Mouse (Mus musculus) mouse embryonic stem cell (cell line): ENCODE data around the gene Tax1bp3.

Experiments used
- in situ Hi-C, 2 experiments: fragments of 300-500 bp; cut with MboI; formaldehyde crosslinking; loops; 1 replicate in 1 of 2; 3 replicates in 1 of 2; pipeline ENCODE4 v1.14.3; 2019 to 2020; ENCODE audit warnings: low sequenced_read_pairs in 2 of 2, low pct_unique_long_range_greater_than_20kb in 1 of 2, mixed read lengths in 1 of 2; ENCODE audit not compliant: unreplicated experiment in 1 of 2

Gene Tax1bp3

GRCm38 (mm10) chr11:73213956-73214355 lies 37.1 kb downstream of the Tax1bp3 start:
- in situ Hi-C loops, result no loop called here

DNA sequence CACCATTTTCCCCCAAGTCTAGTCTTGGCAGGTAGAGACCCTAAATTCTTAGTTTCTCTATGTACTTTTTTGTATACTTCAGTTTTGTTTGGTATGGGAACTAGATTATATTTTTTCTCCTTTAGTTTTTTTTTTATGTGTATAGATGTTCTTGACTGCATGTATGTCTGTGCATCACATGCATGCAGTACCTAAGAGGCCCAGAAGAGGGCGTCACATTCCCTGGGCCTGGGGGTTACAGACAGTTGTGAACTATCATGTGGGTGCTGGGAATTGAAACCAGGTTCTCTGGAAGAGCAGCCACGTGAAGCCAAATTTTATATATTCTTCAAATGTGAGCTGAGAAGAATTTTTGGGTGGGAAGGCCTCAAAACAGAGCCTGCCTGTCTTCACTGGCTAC lies 42.8 kb downstream of the Tax1bp3 start:
- in situ Hi-C loops, result no loop called here

GRCm38 (mm10) chr11:73220651-73221050 lies 43.8 kb downstream of the Tax1bp3 start:
- in situ Hi-C loops, result no loop called here

- in situ Hi-C loops, result no loop called here
Observed at GRCm38 (mm10) chr11:73222846-73223245, 46.0 kb downstream of the Tax1bp3 start.

DNA sequence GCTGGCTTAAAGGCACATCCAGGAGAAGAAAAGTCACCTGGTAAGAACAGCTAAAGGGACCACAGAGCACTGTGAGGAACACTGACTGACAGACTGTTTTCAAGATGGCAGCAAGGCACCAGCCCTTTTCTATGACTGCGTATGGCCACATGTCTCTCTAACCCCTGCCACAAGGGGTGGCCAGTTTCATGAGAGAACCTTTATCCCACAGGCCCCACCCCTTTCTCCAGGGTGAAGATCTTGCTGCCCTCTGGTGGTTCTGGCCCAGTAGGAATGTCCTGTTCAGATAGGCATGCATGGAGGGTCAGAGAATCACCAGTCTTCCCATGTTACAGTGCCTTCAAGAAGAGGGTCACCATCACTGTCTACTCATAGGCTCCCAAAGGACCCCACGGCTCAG lies 47.1 kb downstream of the Tax1bp3 start:
- in situ Hi-C loops, result no loop called here

- in situ Hi-C loops, result loop anchor here in 1 of 2 experiments (25.0 kb wide), 1 partner anchor 1136 kb away; the partner anchor contains the start of genes Olfr411 and Olfr412
Observed at GRCm38 (mm10) chr11:73225856-73226255, 49.0 kb downstream of the Tax1bp3 start.

DNA sequence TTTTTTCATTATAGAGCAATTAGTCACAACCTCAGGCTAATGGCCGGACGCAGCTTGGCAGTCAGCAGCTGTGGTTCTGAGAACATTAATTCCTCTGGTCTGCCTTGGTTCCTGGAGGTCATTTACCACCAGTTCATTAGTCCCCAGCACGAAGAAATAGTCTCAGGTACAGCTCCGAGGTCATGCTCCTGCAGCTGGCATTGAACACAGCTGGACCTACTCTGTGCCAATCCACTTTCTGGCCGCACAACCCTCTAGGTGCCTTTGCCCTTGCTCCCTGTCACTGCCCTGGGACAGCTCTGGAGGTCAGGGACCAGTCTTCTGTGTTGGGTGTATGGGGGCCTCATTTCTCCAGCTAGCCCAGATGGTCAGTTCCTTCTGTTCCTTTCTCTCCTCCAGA lies 52.0 kb downstream of the Tax1bp3 start:
- in situ Hi-C loops, result loop anchor here in 1 of 2 experiments (25.0 kb wide), 1 partner anchor 1133 kb away; the partner anchor contains the start of genes Olfr411 and Olfr412

DNA sequence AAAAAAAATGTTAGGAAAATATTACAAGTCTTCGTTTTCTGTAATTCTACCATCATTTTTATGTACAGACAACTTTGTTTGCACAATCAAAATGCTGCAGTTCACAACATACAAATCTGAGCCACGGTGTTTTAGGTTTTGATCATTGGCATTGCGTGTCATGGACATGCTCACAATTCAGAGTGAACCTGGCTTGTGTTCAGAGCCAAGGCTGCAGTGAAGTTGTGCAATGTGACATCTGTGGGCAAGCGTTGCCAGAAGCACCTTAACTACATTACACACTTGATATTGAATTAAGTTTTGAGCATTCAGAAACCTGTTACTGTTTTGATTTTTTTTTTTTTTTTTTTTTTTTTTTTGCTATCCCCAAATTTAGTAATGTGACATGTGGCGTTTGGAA lies 53.2 kb downstream of the Tax1bp3 start:
- in situ Hi-C loops, result loop anchor here in 1 of 2 experiments (25.0 kb wide), 1 partner anchor 1132 kb away; the partner anchor contains the start of genes Olfr411 and Olfr412

GRCm38 (mm10) chr11:73232513-73232912 lies 55.6 kb downstream of the Tax1bp3 start:
- in situ Hi-C loops, result loop anchor here in 1 of 2 experiments (25.0 kb wide), 1 partner anchor 1130 kb away; the partner anchor contains the start of genes Olfr411 and Olfr412
